Mouse (Mus musculus) bone marrow, adult 2 months (tissue): ENCODE results near the gene Igsf3.

Experiments
- CTCF ChIP-seq: fragments of 200-500 bp; IDR thresholded peaks from 2 replicates; pipeline ENCODE4 v1.5.1; 2011; ENCODE audit warnings: low read length, control low read depth; ENCODE audit not compliant: control insufficient read depth, insufficient read depth
- POLR2A ChIP-seq: fragments of 200-500 bp; IDR thresholded peaks from 2 replicates; pipeline ENCODE4 v1.6.1; 2011; ENCODE audit warnings: low read depth, mild to moderate bottlenecking, control low read depth, low read length, borderline replicate concordance; ENCODE audit not compliant: control insufficient read depth

- TF ChIP-seq CTCF (no peak), POLR2A (no peak)
These were observed 59.6 kb downstream of the Igsf3 start for GRCm38 (mm10) chr3:101436469-101436868.
